Mouse (Mus musculus) neural tube, embryonic 13.5 days (tissue): Measurements from ENCODE around the gene Pcdh19. TPM values are rescaled to one million over a fixed set of nuclear protein-coding genes. Genes with fewer than 3 reads are reported as not detected.

ENCODE experiments used
- ATAC-seq: fragments of 200-750 bp; cut with Nextera tagmentation; 2 replicates; pipeline ENCODE4 v1.8.0; 2017; ENCODE audit warnings: low read depth, mild to moderate bottlenecking, moderate TSS enrichment, moderate library complexity
- H3K27ac ChIP-seq: fragments of 300-500 bp; sonication (generic); replicated peaks from 2 replicates; pipeline ENCODE4 v1.5.1; 2015; ENCODE audit warnings: moderate library complexity, mild to moderate bottlenecking, inconsistent platforms
- H3K27me3 ChIP-seq: fragments of 300-500 bp; sonication (generic); 2 replicates; pipeline ENCODE4 v1.6.1; 2015; ENCODE audit warnings: mild to moderate bottlenecking, inconsistent platforms
- H3K36me3 ChIP-seq: fragments of 300-500 bp; sonication (generic); 2 replicates; pipeline ENCODE4 v1.6.1; 2015; ENCODE audit warnings: mild to moderate bottlenecking, inconsistent platforms
- H3K4me1 ChIP-seq: fragments of 300-500 bp; sonication (generic); replicated peaks from 2 replicates; pipeline ENCODE4 v1.6.1; 2015; ENCODE audit warnings: inconsistent platforms
- H3K4me2 ChIP-seq: fragments of 300-500 bp; sonication (generic); 2 replicates; pipeline ENCODE4 v1.6.1; 2015; ENCODE audit warnings: inconsistent platforms, mild to moderate bottlenecking, moderate library complexity
- H3K4me3 ChIP-seq: fragments of 300-500 bp; sonication (generic); 2 replicates; pipeline ENCODE4 v1.5.1; 2015; ENCODE audit warnings: mild to moderate bottlenecking, inconsistent platforms
- H3K9ac ChIP-seq: fragments of 300-500 bp; sonication (generic); 2 replicates; pipeline ENCODE4 v1.6.1; 2015; ENCODE audit warnings: moderate library complexity, mild to moderate bottlenecking, inconsistent platforms
- H3K9me3 ChIP-seq: fragments of 300-500 bp; sonication (generic); 2 replicates; pipeline ENCODE4 v1.6.1; 2016; ENCODE audit warnings: inconsistent platforms
- WGBS: fragments of 180-500 bp; shearing (Covaris S2); methylation state at CpG from one replicate; pipeline ENCODE4 v1.1.7; 2015; 5-methylcytosine and 5-hydroxymethylcytosine counted together
- polyA plus RNA-seq: library from polyadenylated mRNA; unstranded; fragments of >200 nt; fragmentation: Nextera tagmentation; extraction: Ambion mirVana; gene quantifications from 2 replicates; pipeline ENCODE4 v1.2.1, GENCODE M21; 2015

The Pcdh19 gene
- polyA plus RNA-seq, 1 experiment from 2014 or later = 9.1 TPM

- no peaks in the 10 kb centered on the region for H3K27me3 ChIP-seq
- ATAC-seq = no peak
- H3K9me3 ChIP-seq = no peaks in the 10 kb centered on the region
- H3K36me3 ChIP-seq = no peaks in the 10 kb centered on the region
- no peaks in the 10 kb centered on the region for H3K4me1 ChIP-seq
- no peak overlapping the region for H3K4me2 ChIP-seq
- WGBS = 86% methylated on average over 2 of the region's 2 CpGs
- H3K9ac ChIP-seq = no peak overlapping the region
- H3K27ac ChIP-seq = no peak overlapping the region
- no peak overlapping the region for H3K4me3 ChIP-seq
Measured at GRCm38 (mm10) chrX:133565355-133565754, 123.4 kb downstream of the Pcdh19 start.

Other genes with a start within 250 kb of the Pcdh19 start
- 2.8 and 5.0 TPM in 2 replicates for gene Tnmd, start 162.0 kb upstream of the Pcdh19 start, polyA plus RNA-seq
- 247 and 261 TPM in 2 replicates for gene Tspan6, start 209.4 kb upstream of the Pcdh19 start, polyA plus RNA-seq
- 1.3 and 1.6 TPM in 2 replicates for gene Srpx2, start 219.4 kb upstream of the Pcdh19 start, polyA plus RNA-seq